Mouse (Mus musculus): ENCODE data around the gene Rrm2.

GRCm38 (mm10) chr12:24714579-24715255, 6.7 kb downstream of the Rrm2 start:
- TF ChIP-seq CTCF (IDR thresholded peaks at IDR 0.05; ENCODE audit: extremely low read depth, insufficient read length, insufficient replicate concordance, low read depth, low read length) (no peak), POLR2A (IDR thresholded peaks at IDR 0.05; ENCODE audit: low read depth, low read length) (no peak)

All from small intestine, adult 2 months (tissue).